Mouse (Mus musculus) MEL (cell line): ENCODE results near the gene Tsga13.

Experiments used
- CTCF ChIP-seq, 3 experiments: IDR thresholded peaks in 2 of 3; conservative IDR thresholded peaks in 1 of 3; 2 replicates each; pipeline ENCODE4 v1.5.1; 2011 to 2012; ENCODE audit warnings: low read length in 3 of 3, low read depth in 2 of 3, mild to moderate bottlenecking in 2 of 3, improper control_type of control experiment in 1 of 3, inconsistent platforms in 1 of 3, mixed read lengths in 1 of 3, moderate library complexity in 1 of 3; ENCODE audit not compliant: control insufficient read depth in 1 of 3, insufficient read depth in 1 of 3, poor library complexity in 1 of 3, severe bottlenecking in 1 of 3
- EP300 ChIP-seq, 2 experiments: IDR thresholded peaks; 2 replicates each; pipeline ENCODE4 v1.6.1; 2011; ENCODE audit warnings: improper control_type of control experiment in 2 of 2, low read length in 2 of 2, low read depth in 1 of 2, mild to moderate bottlenecking in 1 of 2
- KAT2A ChIP-seq: conservative IDR thresholded peaks from 2 replicates; pipeline ENCODE4 v1.6.1; 2012; ENCODE audit warnings: low read depth, low read length, improper control_type of control experiment, inconsistent platforms
- MYC ChIP-seq: IDR thresholded peaks from 2 replicates; pipeline ENCODE4 v1.6.1; 2011; ENCODE audit warnings: low read depth, mild to moderate bottlenecking, low read length, improper control_type of control experiment, moderate library complexity
- POLR2A ChIP-seq, 2 experiments: IDR thresholded peaks; 2 replicates each; pipeline ENCODE4 v1.6.1; 2011 to 2012; ENCODE audit warnings: low read length in 2 of 2, mild to moderate bottlenecking in 2 of 2, control low read depth in 1 of 2, improper control_type of control experiment in 1 of 2, low read depth in 1 of 2, moderate library complexity in 1 of 2; ENCODE audit not compliant: control insufficient read depth in 1 of 2, insufficient read depth in 1 of 2, poor library complexity in 1 of 2
- POLR2AphosphoS2 ChIP-seq: IDR thresholded peaks from 2 replicates; pipeline ENCODE4 v1.6.1; 2011; ENCODE audit warnings: low read length, improper control_type of control experiment
- RAD21 ChIP-seq: IDR thresholded peaks from 2 replicates; pipeline ENCODE4 v1.6.1; 2011; ENCODE audit warnings: mild to moderate bottlenecking, low read depth, low read length, improper control_type of control experiment
- RCOR1 ChIP-seq: IDR thresholded peaks from 2 replicates; pipeline ENCODE4 v1.6.1; 2012; ENCODE audit warnings: low read depth, mild to moderate bottlenecking, inconsistent platforms, low read length, improper control_type of control experiment
- SMC3 ChIP-seq: IDR thresholded peaks from 2 replicates; pipeline ENCODE4 v1.6.1; 2011; ENCODE audit warnings: low read depth, low read length, improper control_type of control experiment
- TAL1 ChIP-seq: IDR thresholded peaks from 2 replicates; pipeline ENCODE4 v1.6.1; 2012; ENCODE audit warnings: mild to moderate bottlenecking, inconsistent platforms, low read length, moderate library complexity, mixed read lengths

- no peak for TF ChIP-seq RCOR1
- TF ChIP-seq CTCF (IDR thresholded peaks at IDR 0.05 in 2 of 3, conservative IDR thresholded peaks at IDR 0.05 in 1 of 3; ENCODE audit: control insufficient read depth in 1 of 3, insufficient read depth in 1 of 3, low read depth in 2 of 3, low read length in 3 of 3, poor library complexity in 1 of 3, severe bottlenecking in 1 of 3): no peak
- TF ChIP-seq SMC3: no peak
- no peak for TF ChIP-seq MYC
- no peak for TF ChIP-seq POLR2AphosphoS2
- TF ChIP-seq EP300 (IDR thresholded peaks at IDR 0.05; ENCODE audit: low read depth in 1 of 2, low read length in 2 of 2): no peak
- no peak for TF ChIP-seq TAL1
- TF ChIP-seq RAD21: no peak
- no peak for TF ChIP-seq POLR2A (IDR thresholded peaks at IDR 0.05; ENCODE audit: control insufficient read depth in 1 of 2, insufficient read depth in 1 of 2, low read depth in 1 of 2, low read length in 2 of 2, poor library complexity in 1 of 2)
- TF ChIP-seq KAT2A: no peak
These were observed 59.4 kb downstream of the Tsga13 start for GRCm38 (mm10) chr6:30855956-30856355.
